Mouse (Mus musculus) G1E (cell line): ENCODE data around the gene Padi6. TPM values are rescaled to one million over a fixed set of nuclear protein-coding genes. Genes with fewer than 3 reads are reported as not detected.

Source experiments
- ATAC-seq: 2 replicates; pipeline ENCODE4 v1.8.0; 2016; ENCODE audit warnings: mild to moderate bottlenecking; ENCODE audit not compliant: insufficient number of reproducible peaks, poor library complexity, low FRiP score, severe bottlenecking; ENCODE audit errors: extremely low read depth
- DNase-seq: peaks from one replicate; pipeline ENCODE4 v3.0.0; 2012; ENCODE audit warnings: low spot score
- H3K27me3 ChIP-seq: 2 replicates; pipeline ENCODE4 v1.6.1; 2012; ENCODE audit warnings: mild to moderate bottlenecking, low read length, inconsistent platforms; ENCODE audit not compliant: insufficient read depth
- H3K36me3 ChIP-seq: replicated peaks from 2 replicates; pipeline ENCODE3; 2012; ENCODE audit warnings: mild to moderate bottlenecking, inconsistent platforms
- H3K4me1 ChIP-seq: 2 replicates; pipeline ENCODE4 v1.6.1; 2012; ENCODE audit warnings: low read depth, low read length, inconsistent platforms, mixed read lengths; ENCODE audit not compliant: insufficient read depth
- H3K4me3 ChIP-seq: 2 replicates; pipeline ENCODE4 v1.5.1; 2012; ENCODE audit warnings: low read depth, mild to moderate bottlenecking, inconsistent platforms, low read length, moderate library complexity, mixed read lengths
- H3K9me3 ChIP-seq: replicated peaks from 2 replicates; pipeline ENCODE4 v1.6.1; 2012; ENCODE audit warnings: inconsistent platforms
- CTCF ChIP-seq: IDR thresholded peaks from 2 replicates; pipeline ENCODE4 v1.5.1; 2012; ENCODE audit warnings: low read depth, low read length, inconsistent platforms, mixed read lengths
- GATA1 ChIP-seq: IDR thresholded peaks from 2 replicates; pipeline ENCODE4 v1.6.1; 2012; ENCODE audit warnings: borderline replicate concordance, low read length, inconsistent platforms, mixed read lengths
- GATA2 ChIP-seq: IDR thresholded peaks from 2 replicates; pipeline ENCODE4 v1.6.1; 2012; ENCODE audit warnings: low read depth, low read length, inconsistent platforms, borderline replicate concordance
- POLR2AphosphoS5 ChIP-seq: IDR thresholded peaks from 2 replicates; pipeline ENCODE4 v1.6.1; 2012; ENCODE audit warnings: low read depth, low read length, inconsistent platforms; ENCODE audit not compliant: insufficient replicate concordance
- TAL1 ChIP-seq: conservative IDR thresholded peaks from 2 replicates; pipeline ENCODE4 v1.6.1; 2012; ENCODE audit warnings: low read depth, low read length, inconsistent platforms, mixed read lengths
- polyA plus RNA-seq: library from polyadenylated mRNA; stranded (reverse); fragments of >175 nt; gene quantifications from 2 replicates; pipeline ENCODE4 v1.2.3, GENCODE M21; 2012
- total RNA-seq, 2 experiments: library from RNA; stranded (forward) in 1 of 2; stranded (reverse) in 1 of 2; fragments of 200-1000 nt in 1 of 2; fragments of >200 nt in 1 of 2; fragmentation: Nextera tagmentation in 1 of 2; gene quantifications; 2 replicates each; pipeline ENCODE4 v1.2.3; 2014 to 2017

Padi6 gene
- total and polyA plus RNA-seq, 3 experiments = not detected

- no peaks in the 10 kb centered on the region for H3K9me3 ChIP-seq
Observed at GRCm38 (mm10) chr4:140701716-140702561, 40.5 kb downstream of the Padi6 start.

GRCm38 (mm10) chr4:140701049-140701715 is 41.3 kb downstream of the Padi6 start:
- Histone ChIP-seq H3K9me3 (no peaks in the 10 kb centered on the region), H3K27me3 (no peaks in the 10 kb centered on the region), H3K4me1 (peaks cover 62% of the 10 kb centered on the region), H3K4me3 (peak overlapping the region; percentile 79), H3K36me3 (peaks cover 34% of the 10 kb centered on the region)
- TF ChIP-seq CTCF = peak; percentile 23; the same call in 1 of the 2 replicates
- TF ChIP-seq GATA1 = no peak
- peak; percentile 88 for DNase-seq
- peak; percentile 26 for ATAC-seq

More at GRCm38 (mm10) chr4:140701716-140702561, 40.5 kb downstream of the Padi6 start:
- peak; percentile 49 for DNase-seq
- Histone ChIP-seq H3K27me3 (no peaks in the 10 kb centered on the region), H3K4me3 (peak overlapping the region; percentile 79), H3K4me1 (peaks cover 63% of the 10 kb centered on the region), H3K36me3 (peaks cover 40% of the 10 kb centered on the region)
- no peak for ATAC-seq
- TF ChIP-seq TAL1 = no peak
- no peak for TF ChIP-seq CTCF
- TF ChIP-seq POLR2AphosphoS5 = no peak
- TF ChIP-seq GATA1 = no peak
- no peak for TF ChIP-seq GATA2

- peaks cover 62% of the 10 kb centered on the region for H3K4me1 ChIP-seq
- peak within 1 kb of the TSS; percentile 79 for H3K4me3 ChIP-seq
Observed at GRCm38 (mm10) chr4:140700269-140701018, 42.0 kb downstream of the Padi6 start, which contains the start of gene Rcc2. Rcc2 (plus strand) TSS chr4:140700541.

GRCm38 (mm10) chr4:140699441-140700127 is 42.9 kb downstream of the Padi6 start:
- peaks cover 62% of the 10 kb centered on the region for H3K4me1 ChIP-seq
- ATAC-seq = peak; percentile 74
- H3K36me3 ChIP-seq = peaks cover 18% of the 10 kb centered on the region
- H3K9me3 ChIP-seq = no peaks in the 10 kb centered on the region
- TF ChIP-seq GATA1 = no peak
- peak; percentile 67; the same call in 1 of the 2 replicates for TF ChIP-seq POLR2AphosphoS5
- DNase-seq = peak; percentile 87
- no peaks in the 10 kb centered on the region for H3K27me3 ChIP-seq
- peak overlapping the region; percentile 79 for H3K4me3 ChIP-seq

More at GRCm38 (mm10) chr4:140700269-140701018, 42.0 kb downstream of the Padi6 start, which contains the start of gene Rcc2:
- Histone ChIP-seq H3K36me3 (peaks cover 27% of the 10 kb centered on the region), H3K27me3 (no peaks in the 10 kb centered on the region), H3K9me3 (no peaks in the 10 kb centered on the region)
- no peak for DNase-seq
- no peak for ATAC-seq
- TF ChIP-seq TAL1 = no peak
- no peak for TF ChIP-seq POLR2AphosphoS5
- TF ChIP-seq GATA2 = no peak
- no peak for TF ChIP-seq GATA1
- no peak for TF ChIP-seq CTCF

GRCm38 (mm10) chr4:140695675-140696585 is 46.5 kb downstream of the Padi6 start:
- H3K9me3 ChIP-seq = no peaks in the 10 kb centered on the region
- no peak for TF ChIP-seq CTCF
- H3K4me3 ChIP-seq = peak overlapping the region; percentile 30; the same call in 1 of the 2 replicates
- peaks cover 64% of the 10 kb centered on the region for H3K4me1 ChIP-seq
- DNase-seq (no peak), ATAC-seq (no peak; the same call in 1 of the 2 replicates)
- no peaks in the 10 kb centered on the region for H3K27me3 ChIP-seq
- H3K36me3 ChIP-seq = no peaks in the 10 kb centered on the region
